Mouse (Mus musculus) olfactory bulb, adult 2 months (tissue): ENCODE results near the gene Ubb.

Experiments
- CTCF ChIP-seq: fragments of 200-500 bp; IDR thresholded peaks from 2 replicates; pipeline ENCODE4 v1.5.1; 2012; ENCODE audit warnings: low read depth, mild to moderate bottlenecking, low read length, moderate library complexity; ENCODE audit not compliant: insufficient read depth
- POLR2A ChIP-seq: fragments of 200-500 bp; IDR thresholded peaks from 2 replicates; pipeline ENCODE4 v1.6.1; 2012; ENCODE audit warnings: mild to moderate bottlenecking, low read depth, low read length, moderate library complexity; ENCODE audit not compliant: insufficient read depth

DNA sequence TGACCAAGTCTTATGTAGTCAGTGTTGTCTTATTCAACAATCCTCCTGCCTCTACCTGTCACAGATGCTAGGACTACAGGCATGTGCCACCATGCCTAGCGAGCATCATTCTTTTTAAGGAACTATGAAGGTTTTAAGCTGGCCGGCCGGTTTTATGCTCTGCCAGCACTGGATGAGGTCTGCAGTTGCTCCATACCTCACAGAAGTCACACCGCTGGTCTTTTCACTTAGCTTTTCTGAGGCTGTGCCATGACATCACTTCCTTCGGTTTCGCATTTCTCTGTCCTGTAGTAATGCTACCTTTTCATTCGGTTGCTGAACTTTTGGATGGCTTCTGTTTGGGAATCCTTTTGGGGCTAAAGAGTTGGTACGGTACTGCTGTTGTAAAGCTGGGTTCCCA is 9.4 kb upstream of the Ubb start:
- TF ChIP-seq CTCF = no peak
- TF ChIP-seq POLR2A = no peak
